Mouse (Mus musculus) bone marrow, adult 2 months (tissue): ENCODE measurements at regions not wholly inside any gene's neighbourhood (a gene's known extent, or its start where the extent isn't known, plus 50 kb on each side); places are given as distances from the start of the nearest gene placed in this dataset.

Source experiments
- CTCF ChIP-seq: fragments of 200-500 bp; IDR thresholded peaks from 2 replicates; pipeline ENCODE4 v1.5.1; 2011; ENCODE audit warnings: low read length, control low read depth; ENCODE audit not compliant: control insufficient read depth, insufficient read depth
- POLR2A ChIP-seq: fragments of 200-500 bp; IDR thresholded peaks from 2 replicates; pipeline ENCODE4 v1.6.1; 2011; ENCODE audit warnings: low read depth, mild to moderate bottlenecking, control low read depth, low read length, borderline replicate concordance; ENCODE audit not compliant: control insufficient read depth

GRCm38 (mm10) chr6:68256151-68256550 lies 720.6 kb upstream of the Tacstd2 start:
- TF ChIP-seq POLR2A (no peak), CTCF (no peak)
